Mouse (Mus musculus) heart, adult 2 months (tissue): ENCODE data around the gene Foxp1. TPM values are rescaled to one million over a fixed set of nuclear protein-coding genes. Genes with fewer than 3 reads are reported as not detected.

Experiments used
- DNase-seq, 2 experiments: peaks; one replicate each; pipeline ENCODE4 v3.0.0; 2021
- H3K27ac ChIP-seq: fragments of 200-600 bp; 2 replicates; pipeline ENCODE4 v1.8.1; 2022
- H3K27me3 ChIP-seq: fragments of 200-500 bp; 2 replicates; pipeline ENCODE4 v1.6.1; 2012; ENCODE audit warnings: mild to moderate bottlenecking, low read length, inconsistent platforms, mixed read lengths; ENCODE audit not compliant: control insufficient read depth, insufficient read depth
- H3K36me3 ChIP-seq: fragments of 200-500 bp; 2 replicates; pipeline ENCODE4 v1.6.1; 2012; ENCODE audit warnings: low read length, inconsistent platforms; ENCODE audit not compliant: control insufficient read depth, insufficient read depth
- H3K4me1 ChIP-seq: fragments of 200-500 bp; 2 replicates; pipeline ENCODE4 v1.6.1; 2011; ENCODE audit warnings: low read length; ENCODE audit not compliant: control insufficient read depth, insufficient read depth
- H3K4me3 ChIP-seq: fragments of 200-600 bp; 2 replicates; pipeline ENCODE4 v1.8.1; 2022
- H3K79me2 ChIP-seq: fragments of 200-500 bp; replicated peaks from 2 replicates; pipeline ENCODE4 v1.6.1; 2012; ENCODE audit warnings: mild to moderate bottlenecking, inconsistent platforms, low read length, moderate library complexity, mixed read lengths; ENCODE audit not compliant: control insufficient read depth, insufficient read depth
- H3K9ac ChIP-seq: fragments of 200-500 bp; 2 replicates; pipeline ENCODE4 v1.6.1; 2012; ENCODE audit warnings: low read depth, mild to moderate bottlenecking, control low read depth, inconsistent platforms, low read length, mixed read lengths
- CTCF ChIP-seq: fragments of 200-600 bp; IDR thresholded peaks from 2 replicates; pipeline ENCODE4 v1.8.1; 2022; ENCODE audit warnings: antibody characterized with exemption, mild to moderate bottlenecking, moderate library complexity
- EP300 ChIP-seq: fragments of 200-500 bp; IDR thresholded peaks from 2 replicates; pipeline ENCODE4 v1.6.1; 2011; ENCODE audit warnings: low read depth, low read length, control low read depth; ENCODE audit not compliant: insufficient read depth
- POLR2A ChIP-seq: fragments of 200-500 bp; IDR thresholded peaks from 2 replicates; pipeline ENCODE4 v1.6.1; 2011; ENCODE audit warnings: mild to moderate bottlenecking, low read depth, low read length, control low read depth; ENCODE audit not compliant: insufficient read depth
- WGBS: fragments of 180-500 bp; shearing (Covaris S2); methylation state at CpG from one replicate; pipeline ENCODE4 v1.1.7; 2018; 5-methylcytosine and 5-hydroxymethylcytosine counted together
- intact Hi-C: fragments of 180-260 bp; cut with DNase I; formaldehyde crosslinking; loops from one replicate; pipeline ENCODE4 v1.15.1; 2025
- polyA plus RNA-seq: library from polyadenylated mRNA; depleted of rRNA; stranded (reverse); fragments of >200 nt; gene quantifications from 2 replicates; pipeline ENCODE4 v1.2.3, GENCODE M21; 2012
- total RNA-seq, 2 experiments: library from RNA; stranded (reverse); gene quantifications; 2 replicates each; pipeline ENCODE4 v1.2.3; 2021

The Foxp1 gene
- total and polyA plus RNA-seq, 3 experiments, result 22.9 to 31.6 (median 26.4) TPM

GRCm38 (mm10) chr6:99310529-99310928, 212.0 kb downstream of the Foxp1 start:
- intact Hi-C loops, result no loop called here
- WGBS, result 95% methylated on average over 12 of the region's 12 CpGs
- peaks cover 1% of the 10 kb centered on the region; the same call in 1 of the 2 replicates for H3K4me1 ChIP-seq
- H3K27me3 ChIP-seq, result no peaks in the 10 kb centered on the region
- TF ChIP-seq POLR2A (no peak), EP300 (no peak), CTCF (no peak)
- no peaks in the 10 kb centered on the region for H3K79me2 ChIP-seq
- H3K9ac ChIP-seq, result no peak overlapping the region
- no peaks in the 10 kb centered on the region; the same call in 1 of the 2 replicates for H3K36me3 ChIP-seq
- H3K27ac ChIP-seq, result no peak overlapping the region
- no peak overlapping the region for H3K4me3 ChIP-seq
- DNase-seq, result no peak

DNA sequence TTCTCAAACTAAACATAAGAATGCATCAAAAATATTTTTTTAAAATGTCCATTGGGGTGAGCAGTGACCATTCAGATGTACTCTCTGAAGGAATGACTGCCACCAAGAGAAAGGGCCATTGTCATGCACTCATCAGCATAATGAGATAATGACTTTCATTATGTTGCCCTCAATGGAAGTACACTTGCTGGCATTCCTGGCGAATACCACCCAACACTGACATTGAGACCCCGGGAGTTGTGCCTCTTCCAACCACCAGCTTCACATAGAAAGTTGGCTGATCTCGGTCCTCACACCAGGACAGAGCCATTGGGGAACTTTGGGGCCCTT, 212.4 kb downstream of the Foxp1 start:
- Histone ChIP-seq H3K79me2 (no peaks in the 10 kb centered on the region), H3K9ac (no peak overlapping the region), H3K4me1 (peaks cover 1% of the 10 kb centered on the region; the same call in 1 of the 2 replicates), H3K27me3 (no peaks in the 10 kb centered on the region), H3K27ac (no peak overlapping the region), H3K36me3 (no peaks in the 10 kb centered on the region; the same call in 1 of the 2 replicates), H3K4me3 (no peak overlapping the region)
- WGBS, result 91% methylated on average over 3 of the region's 3 CpGs
- no peak for DNase-seq
- TF ChIP-seq POLR2A (no peak), EP300 (no peak), CTCF (no peak)
- intact Hi-C loops, result no loop called here

- WGBS, result 73% methylated on average over 14 of the region's 14 CpGs
- TF ChIP-seq EP300 (no peak), CTCF (no peak), POLR2A (no peak)
- Histone ChIP-seq H3K36me3 (no peaks in the 10 kb centered on the region), H3K4me3 (no peak overlapping the region), H3K79me2 (no peaks in the 10 kb centered on the region), H3K27ac (no peak overlapping the region), H3K4me1 (no peaks in the 10 kb centered on the region), H3K27me3 (no peaks in the 10 kb centered on the region), H3K9ac (no peak overlapping the region)
- intact Hi-C loops, result no loop called here
- no peak for DNase-seq
Observed at GRCm38 (mm10) chr6:99309466-99310170, 212.9 kb downstream of the Foxp1 start.

DNA sequence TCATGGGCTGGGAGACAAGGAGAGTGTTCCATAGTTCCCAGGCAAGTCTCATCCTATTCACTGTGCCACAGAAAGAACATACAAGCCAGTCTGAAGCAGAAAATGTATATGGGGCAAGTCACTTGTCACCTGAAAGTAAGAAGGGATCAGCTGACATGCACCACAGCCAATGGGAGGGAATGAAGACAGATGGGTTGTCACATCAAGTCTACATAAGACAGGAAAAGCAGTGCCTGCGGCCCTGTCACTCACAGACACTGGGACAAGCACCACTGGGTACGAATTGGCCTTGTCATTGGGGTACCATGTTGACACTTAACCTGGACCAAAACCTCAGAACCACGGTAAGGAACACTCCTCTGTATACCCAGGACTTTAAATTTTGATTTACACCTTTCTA, 216.8 kb downstream of the Foxp1 start:
- Histone ChIP-seq H3K9ac (no peak overlapping the region), H3K36me3 (no peaks in the 10 kb centered on the region), H3K4me3 (no peak overlapping the region), H3K79me2 (no peaks in the 10 kb centered on the region), H3K27me3 (no peaks in the 10 kb centered on the region), H3K4me1 (peaks cover 3% of the 10 kb centered on the region), H3K27ac (no peak overlapping the region)
- DNase-seq, result no peak
- TF ChIP-seq EP300 (no peak), CTCF (no peak), POLR2A (no peak)
- WGBS, result 93% methylated on average over 3 of the region's 3 CpGs
- intact Hi-C loops, result no loop called here

DNA sequence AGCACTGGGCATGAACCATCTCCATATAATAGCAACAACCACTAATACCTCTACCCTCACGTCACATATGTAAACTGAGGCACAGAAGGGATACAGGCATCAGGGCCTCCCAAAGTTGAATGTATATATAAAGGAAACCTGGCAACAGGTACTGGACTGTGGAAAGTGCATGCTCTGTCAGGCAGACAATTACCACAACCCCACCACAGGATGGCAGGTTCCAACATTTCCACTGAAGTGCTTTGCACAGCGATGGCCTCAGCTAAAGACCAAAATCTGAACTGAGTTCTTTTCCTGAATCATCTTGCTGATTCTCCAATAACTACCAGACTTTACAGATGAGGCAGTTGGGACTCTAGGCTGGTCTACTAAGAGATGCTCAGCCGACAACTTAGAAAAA, 217.3 kb downstream of the Foxp1 start:
- WGBS, result 91% methylated on average over 3 of the region's 3 CpGs
- H3K27ac ChIP-seq, result no peak overlapping the region
- H3K4me1 ChIP-seq, result peaks cover 3% of the 10 kb centered on the region
- H3K36me3 ChIP-seq, result no peaks in the 10 kb centered on the region
- H3K79me2 ChIP-seq, result no peaks in the 10 kb centered on the region
- H3K27me3 ChIP-seq, result no peaks in the 10 kb centered on the region
- no peak for DNase-seq
- TF ChIP-seq EP300 (no peak), POLR2A (no peak), CTCF (no peak)
- H3K9ac ChIP-seq, result no peak overlapping the region
- no peak overlapping the region for H3K4me3 ChIP-seq
- intact Hi-C loops, result no loop called here

DNA sequence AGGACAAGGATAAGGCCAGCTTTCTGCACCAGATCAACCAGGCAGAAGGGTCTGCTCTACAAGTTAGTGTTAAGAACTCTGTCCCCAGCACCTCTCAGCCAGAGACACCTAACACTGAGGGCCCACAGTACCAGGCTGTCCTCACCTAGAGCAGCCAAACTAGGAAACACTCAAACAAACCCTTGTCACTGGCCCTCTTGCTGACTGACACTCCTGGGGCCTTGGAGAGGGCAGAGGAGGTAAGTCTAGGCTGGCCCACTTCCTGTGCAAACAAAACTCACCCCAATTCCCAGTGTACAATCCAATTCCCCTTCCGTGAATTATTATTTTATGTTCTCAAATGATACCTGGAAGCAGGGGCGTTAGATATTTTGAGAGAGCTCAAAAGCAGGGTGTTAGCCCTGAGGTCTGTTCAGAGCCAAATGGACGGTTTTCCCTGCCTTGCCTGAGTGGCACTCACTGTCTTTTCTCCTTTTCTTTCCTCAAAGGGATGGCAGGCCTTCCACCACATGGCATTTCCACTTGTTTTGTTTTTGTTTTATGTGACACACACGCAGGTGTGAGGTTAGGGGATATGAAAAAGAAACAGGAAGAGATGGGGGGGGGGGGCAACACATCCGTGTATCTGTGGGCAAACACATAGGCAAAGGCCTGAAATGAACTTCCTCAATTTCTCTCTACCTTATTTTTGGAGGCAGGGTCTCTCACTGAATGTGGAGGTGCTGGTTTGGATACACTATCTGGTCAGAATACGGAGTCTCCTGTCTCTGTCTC, 219.7 kb downstream of the Foxp1 start:
- intact Hi-C loops, result no loop called here
- 63% methylated on average over 6 of the region's 6 CpGs for WGBS
- no peaks in the 10 kb centered on the region for H3K79me2 ChIP-seq

More for the DNA sequence above, 219.7 kb downstream of the Foxp1 start:
- Histone ChIP-seq H3K27ac (no peak overlapping the region), H3K4me1 (peaks cover 3% of the 10 kb centered on the region), H3K36me3 (no peaks in the 10 kb centered on the region), H3K27me3 (no peaks in the 10 kb centered on the region), H3K9ac (no peak overlapping the region), H3K4me3 (no peak overlapping the region)
- TF ChIP-seq CTCF, result no peak
- TF ChIP-seq EP300, result no peak
- no peak for TF ChIP-seq POLR2A
- no peak for DNase-seq
